Mouse (Mus musculus) erythroblast, adult 5-6 weeks (primary cell): Measurements from ENCODE around the gene Tmem138. TPM values are rescaled to one million over a fixed set of nuclear protein-coding genes. Genes with fewer than 3 reads are reported as not detected.

ENCODE experiments used
- total RNA-seq, 2 experiments: library from RNA; stranded (forward) in 1 of 2; stranded (reverse) in 1 of 2; fragments of 150-400 nt in 1 of 2; fragments of 200-764, 138-1000 nt in 1 of 2; gene quantifications; 2 replicates each; pipeline versions ENCODE4 v1.2.3 to v1.2.4; 2015 to 2017; ENCODE audit warnings: low replicate concordance in 2 of 2

Gene Tmem138
- total RNA-seq, 2 experiments from 2014 or later: 1.7 to 4.9 TPM

Other genes with a start within 250 kb of the Tmem138 start
- not detected in 2 replicates for gene Syt7, start 188.3 kb downstream of the Tmem138 start, total RNA-seq (2015; ENCODE audit: low replicate concordance)
- not detected in 2 replicates for gene Syt7, start 188.3 kb downstream of the Tmem138 start, total RNA-seq (2017; ENCODE audit: low replicate concordance)
- not detected in 2 replicates for gene Lrrc10b, start 119.9 kb downstream of the Tmem138 start, total RNA-seq (2015; ENCODE audit: low replicate concordance)
- not detected in 2 replicates for gene Lrrc10b, start 119.9 kb downstream of the Tmem138 start, total RNA-seq (2017; ENCODE audit: low replicate concordance)
- gene Ppp1r32, start 94.4 kb downstream of the Tmem138 start, total RNA-seq (2015; ENCODE audit: low replicate concordance): not detected in 2 replicates
- gene Ppp1r32, start 94.4 kb downstream of the Tmem138 start, total RNA-seq (2017; ENCODE audit: low replicate concordance): 0.94 TPM in 1 of 2 replicates, not detected in the other
- 18.4 and 27.1 TPM in 2 replicates for gene Cpsf7, start 52.1 kb downstream of the Tmem138 start, total RNA-seq (2015; ENCODE audit: low replicate concordance)
- 20.4 and 20.8 TPM in 2 replicates for gene Cpsf7, start 52.1 kb downstream of the Tmem138 start, total RNA-seq (2017; ENCODE audit: low replicate concordance)
- 21.5 and 35.4 TPM in 2 replicates for gene Sdhaf2, start 51.2 kb downstream of the Tmem138 start, total RNA-seq (2015; ENCODE audit: low replicate concordance)
- 20.1 and 34.9 TPM in 2 replicates for gene Sdhaf2, start 51.2 kb downstream of the Tmem138 start, total RNA-seq (2017; ENCODE audit: low replicate concordance)
- 9.6 and 18.2 TPM in 2 replicates for gene Tmem216, start 21.1 kb downstream of the Tmem138 start, total RNA-seq (2015; ENCODE audit: low replicate concordance)
- gene Tmem216, start 21.1 kb downstream of the Tmem138 start, total RNA-seq (2017; ENCODE audit: low replicate concordance): 7.2 and 21.6 TPM in 2 replicates
- 10.2 and 13.8 TPM in 2 replicates for gene Cyb561a3, start 190 bp downstream of the Tmem138 start, total RNA-seq (2015; ENCODE audit: low replicate concordance)
- 6.7 and 7.7 TPM in 2 replicates for gene Cyb561a3, start 190 bp downstream of the Tmem138 start, total RNA-seq (2017; ENCODE audit: low replicate concordance)
- 49.6 and 78.4 TPM in 2 replicates for gene Ddb1, start 28.0 kb upstream of the Tmem138 start, total RNA-seq (2015; ENCODE audit: low replicate concordance)
- gene Ddb1, start 28.0 kb upstream of the Tmem138 start, total RNA-seq (2017; ENCODE audit: low replicate concordance): 197 and 283 TPM in 2 replicates
- 1.5 and 2.1 TPM in 2 replicates for gene Tkfc, start 28.3 kb upstream of the Tmem138 start, total RNA-seq (2015; ENCODE audit: low replicate concordance)
- 1.1 TPM in 2 replicates for gene Tkfc, start 28.3 kb upstream of the Tmem138 start, total RNA-seq (2017; ENCODE audit: low replicate concordance)
- gene Vwce, start 56.9 kb upstream of the Tmem138 start, total RNA-seq (2015; ENCODE audit: low replicate concordance): not detected in 2 replicates
- not detected in 2 replicates for gene Vwce, start 56.9 kb upstream of the Tmem138 start, total RNA-seq (2017; ENCODE audit: low replicate concordance)
- not detected in 2 replicates for gene Pga5, start 100.7 kb upstream of the Tmem138 start, total RNA-seq (2015; ENCODE audit: low replicate concordance)
- not detected in 2 replicates for gene Pga5, start 100.7 kb upstream of the Tmem138 start, total RNA-seq (2017; ENCODE audit: low replicate concordance)
- gene Vps37c, start 111.4 kb upstream of the Tmem138 start, total RNA-seq (2015; ENCODE audit: low replicate concordance): 7.9 and 8.6 TPM in 2 replicates
- 2.9 and 4.7 TPM in 2 replicates for gene Vps37c, start 111.4 kb upstream of the Tmem138 start, total RNA-seq (2017; ENCODE audit: low replicate concordance)
- not detected in 2 replicates for gene Cd5, start 161.6 kb upstream of the Tmem138 start, total RNA-seq (2015; ENCODE audit: low replicate concordance)
- gene Cd5, start 161.6 kb upstream of the Tmem138 start, total RNA-seq (2017; ENCODE audit: low replicate concordance): 0.17 TPM in 1 of 2 replicates, not detected in the other